Mouse (Mus musculus): ENCODE data around the gene Vmn2r32. TPM values are rescaled to one million over a fixed set of nuclear protein-coding genes. Genes with fewer than 3 reads are reported as not detected.
"Not testable (repeated sequence)": the region's sequence is repeated elsewhere in the genome, so short reads cannot be mapped to it uniquely, and the experiment has no call there.

Vmn2r32 gene
- polyA plus RNA-seq (2016; fragmentation: Nextera tagmentation; extraction: Ambion mirVana) = not detected in 2 replicates

- not testable (repeated sequence) for H3K4me1 ChIP-seq; H3K27me3 ChIP-seq (ENCODE audit: insufficient read depth, poor library complexity, severe bottlenecking); H3K27ac ChIP-seq; H3K9me3 ChIP-seq; H3K4me3 ChIP-seq; DNase-seq (ENCODE audit: low spot score); H3K36me3 ChIP-seq
- WGBS = 67% methylated on average over 2 of the region's 2 CpGs
Measured at GRCm38 (mm10) chr7:7479918-7480317, at the start of gene Vmn2r32. TSS of gene Vmn2r32 (minus strand) at chr7:7480018.

Other genes with a start within 250 kb of the Vmn2r32 start
- gene Vmn2r29, start 232.7 kb downstream of the Vmn2r32 start, polyA plus RNA-seq (2016; fragmentation: Nextera tagmentation; extraction: Ambion mirVana) = 0.15 and 0.41 TPM in 2 replicates
- gene Gm45844, start 201.7 kb downstream of the Vmn2r32 start, polyA plus RNA-seq (2016; fragmentation: Nextera tagmentation; extraction: Ambion mirVana) = 1.1 and 2.3 TPM in 2 replicates
- 38.7 and 42.6 TPM in 2 replicates for gene Clcn4, start 179.2 kb downstream of the Vmn2r32 start, polyA plus RNA-seq (2016; fragmentation: Nextera tagmentation; extraction: Ambion mirVana)
- not detected in 2 replicates for gene Vmn2r30, start 142.4 kb downstream of the Vmn2r32 start, polyA plus RNA-seq (2016; fragmentation: Nextera tagmentation; extraction: Ambion mirVana)
- gene Gm45783, start 105.4 kb downstream of the Vmn2r32 start, polyA plus RNA-seq (2016; fragmentation: Nextera tagmentation; extraction: Ambion mirVana) = not detected in 2 replicates
- not detected in 2 replicates for gene Vmn2r31, start 80.3 kb downstream of the Vmn2r32 start, polyA plus RNA-seq (2016; fragmentation: Nextera tagmentation; extraction: Ambion mirVana)
- gene Vmn2r33, start 86.8 kb upstream of the Vmn2r32 start, polyA plus RNA-seq (2016; fragmentation: Nextera tagmentation; extraction: Ambion mirVana) = not detected in 2 replicates
- not detected in 2 replicates for gene Vmn2r34, start 209.5 kb upstream of the Vmn2r32 start, polyA plus RNA-seq (2016; fragmentation: Nextera tagmentation; extraction: Ambion mirVana)